Mouse (Mus musculus): Measurements from ENCODE around the gene Tmem132d. TPM values are rescaled to one million over a fixed set of nuclear protein-coding genes. Genes with fewer than 3 reads are reported as not detected.
A peak's percentile ranks its signal among the peaks of the same experiment; 100 is the strongest.
"Not testable (repeated sequence)": the region's sequence is repeated elsewhere in the genome, so short reads cannot be mapped to it uniquely, and the experiment has no call there.

Gene Tmem132d
- total and polyA plus RNA-seq, 2 experiments from 2014 or later, result 2.3 to 13.0 TPM

DNA sequence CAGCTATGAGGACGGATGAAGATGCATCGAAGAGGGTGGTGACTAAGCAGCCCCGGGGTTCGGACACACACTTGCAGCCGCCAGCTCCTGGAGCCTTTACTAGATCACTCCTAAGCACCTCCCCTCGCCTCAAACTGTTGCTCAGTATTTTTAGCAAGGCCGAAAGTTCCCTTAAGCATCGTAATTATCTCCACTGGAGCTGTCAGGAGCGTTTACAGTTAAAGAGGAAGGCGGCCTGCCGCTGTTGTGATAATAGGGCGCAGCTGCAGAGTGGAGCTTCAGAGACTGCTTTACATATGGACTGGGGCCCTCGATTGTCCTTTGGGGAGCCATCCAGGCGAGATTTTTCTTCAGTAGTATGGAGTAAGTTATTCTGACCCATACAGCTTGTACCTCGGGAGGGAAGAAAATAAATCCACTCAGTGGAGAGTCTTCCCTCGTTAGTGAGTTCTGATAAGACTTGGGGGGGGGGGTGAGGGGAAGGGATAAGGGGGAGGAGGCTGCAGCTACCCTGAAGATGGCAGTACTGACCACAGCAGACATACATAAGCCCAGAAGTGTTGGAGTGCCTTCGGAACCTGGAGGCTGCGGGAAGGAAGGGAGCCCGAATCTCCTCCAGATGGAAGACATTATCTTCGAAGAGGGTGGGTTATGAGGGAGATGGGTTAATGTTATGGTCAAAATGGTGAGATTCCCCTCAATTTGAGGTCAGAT lies 681.5 kb downstream of the Tmem132d start:
- TF ChIP-seq CTCF (IDR thresholded peaks at IDR 0.05; ENCODE audit: low read depth), result no peak
- peak; percentile 75 for ATAC-seq
- H3K4me2 ChIP-seq (ENCODE audit: low read depth), result peak overlapping the region; percentile 28
- H3K27ac ChIP-seq (ENCODE audit: low read depth, low read length), result no peak overlapping the region
- no peaks in the 10 kb centered on the region for H3K4me1 ChIP-seq (ENCODE audit: insufficient read depth)
- no peaks in the 10 kb centered on the region for H3K9me3 ChIP-seq (ENCODE audit: low read length)
- DNase-seq, result peak; percentile 52
- H3K4me3 ChIP-seq (ENCODE audit: low read depth, low read length), result no peak overlapping the region
- 23% methylated on average over 20 of the region's 20 CpGs for WGBS
- H3K9ac ChIP-seq, result no peak overlapping the region
- no peaks in the 10 kb centered on the region; the same call in 1 of the 2 replicates for H3K27me3 ChIP-seq (ENCODE audit: insufficient read depth, low read length)
- H3K36me3 ChIP-seq (ENCODE audit: insufficient read depth), result no peaks in the 10 kb centered on the region

DNA sequence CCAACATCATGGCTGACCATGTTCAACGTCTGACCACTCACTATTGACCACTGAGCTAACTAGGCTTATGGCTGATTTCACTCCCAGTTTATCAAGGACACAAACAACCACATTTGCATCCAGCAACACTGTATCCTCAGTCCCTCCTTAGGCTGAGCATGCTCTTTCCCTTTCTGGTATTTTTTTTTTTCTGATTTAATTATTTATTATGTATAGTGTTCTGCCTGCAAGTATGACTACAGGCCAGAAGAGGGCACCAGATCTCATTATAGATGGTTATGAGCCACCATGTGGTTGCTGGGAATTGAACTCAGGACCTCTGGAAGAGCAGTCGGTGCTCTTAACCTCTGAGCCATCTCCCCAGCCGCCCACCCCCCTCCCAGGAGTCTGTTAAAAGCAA lies 683.3 kb downstream of the Tmem132d start:
- not testable (repeated sequence) for DNase-seq; H3K9ac ChIP-seq; H3K4me1 ChIP-seq (ENCODE audit: insufficient read depth); H3K36me3 ChIP-seq (ENCODE audit: insufficient read depth); H3K9me3 ChIP-seq (ENCODE audit: low read length); H3K27ac ChIP-seq (ENCODE audit: low read depth, low read length); H3K4me2 ChIP-seq (ENCODE audit: low read depth); H3K4me3 ChIP-seq (ENCODE audit: low read depth, low read length); ATAC-seq; H3K27me3 ChIP-seq (ENCODE audit: insufficient read depth, low read length)
- 86% methylated on average over 3 of the region's 3 CpGs for WGBS

DNA sequence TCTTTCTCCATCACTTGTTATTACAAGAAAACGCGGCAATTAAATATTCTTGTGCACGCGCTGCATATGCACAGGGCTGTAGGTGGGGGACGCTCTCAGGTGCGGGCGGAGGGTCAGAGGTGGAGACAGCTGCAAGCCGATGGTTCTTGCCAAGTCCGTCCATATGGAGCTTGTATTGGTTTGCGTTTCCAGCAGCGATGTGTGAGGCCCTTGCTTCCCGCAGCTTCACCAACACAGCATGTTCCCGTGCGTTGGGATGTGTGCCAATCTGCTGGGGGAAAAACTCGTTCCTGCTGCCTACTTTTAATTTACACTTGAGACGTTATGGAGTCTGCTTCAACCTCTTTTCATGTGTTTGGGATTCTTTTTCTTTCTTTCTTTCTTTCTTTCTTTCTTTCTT lies 691.5 kb downstream of the Tmem132d start:
- 53% methylated on average over 16 of the region's 16 CpGs for WGBS
- H3K36me3 ChIP-seq (ENCODE audit: insufficient read depth), result no peaks in the 10 kb centered on the region
- no peaks in the 10 kb centered on the region for H3K9me3 ChIP-seq (ENCODE audit: low read length)
- ATAC-seq, result no peak
- H3K9ac ChIP-seq, result no peak overlapping the region
- no peaks in the 10 kb centered on the region for H3K27me3 ChIP-seq (ENCODE audit: insufficient read depth, low read length)
- H3K4me2 ChIP-seq (ENCODE audit: low read depth), result peak overlapping the region; percentile 19; the same call in 1 of the 2 replicates
- no peak overlapping the region for H3K4me3 ChIP-seq (ENCODE audit: low read depth, low read length)
- no peak overlapping the region for H3K27ac ChIP-seq (ENCODE audit: low read depth, low read length)
- peak; percentile 77 for DNase-seq
- no peak for TF ChIP-seq CTCF (IDR thresholded peaks at IDR 0.05; ENCODE audit: low read depth)
- H3K4me1 ChIP-seq (ENCODE audit: insufficient read depth), result no peaks in the 10 kb centered on the region

Other genes starting within 250 kb of the Tmem132d start
- gene Fzd10, start 167.8 kb upstream of the Tmem132d start, total RNA-seq (2014; rRNA removed), result 4.8 and 9.2 TPM in 2 replicates
- 1.1 and 2.2 TPM in 2 replicates for gene Fzd10, start 167.8 kb upstream of the Tmem132d start, polyA plus RNA-seq (2015; fragmentation: Nextera tagmentation; extraction: Ambion mirVana)